Mouse (Mus musculus) midbrain, embryonic 15.5 days (tissue): Measurements from ENCODE around the gene Ube2l6. TPM values are rescaled to one million over a fixed set of nuclear protein-coding genes. Genes with fewer than 3 reads are reported as not detected.

ENCODE experiments used
- ATAC-seq: fragments of 200-750 bp; cut with Nextera tagmentation; replicated peaks from 2 replicates; pipeline ENCODE4 v1.8.0; 2017; ENCODE audit warnings: moderate TSS enrichment
- H3K27ac ChIP-seq: fragments of 300-500 bp; sonication (generic); 2 replicates; pipeline ENCODE4 v1.5.1; 2015; ENCODE audit warnings: mild to moderate bottlenecking, inconsistent platforms
- H3K27me3 ChIP-seq: fragments of 300-500 bp; sonication (generic); replicated peaks from 2 replicates; pipeline ENCODE4 v1.6.1; 2015; ENCODE audit warnings: inconsistent platforms
- H3K36me3 ChIP-seq: fragments of 300-500 bp; sonication (generic); replicated peaks from 2 replicates; pipeline ENCODE4 v1.6.1; 2015; ENCODE audit warnings: inconsistent platforms
- H3K4me1 ChIP-seq: fragments of 300-500 bp; sonication (generic); 2 replicates; pipeline ENCODE4 v1.6.1; 2015; ENCODE audit warnings: inconsistent platforms
- H3K4me2 ChIP-seq: fragments of 300-500 bp; sonication (generic); 2 replicates; pipeline ENCODE4 v1.6.1; 2015; ENCODE audit warnings: inconsistent platforms, mild to moderate bottlenecking, moderate library complexity
- H3K4me3 ChIP-seq: fragments of 300-500 bp; sonication (generic); 2 replicates; pipeline ENCODE4 v1.5.1; 2015; ENCODE audit warnings: mild to moderate bottlenecking, inconsistent platforms
- H3K9ac ChIP-seq: fragments of 300-500 bp; sonication (generic); 2 replicates; pipeline ENCODE4 v1.6.1; 2015; ENCODE audit warnings: mild to moderate bottlenecking, inconsistent platforms
- H3K9me3 ChIP-seq: fragments of 300-500 bp; sonication (generic); 2 replicates; pipeline ENCODE4 v1.6.1; 2016; ENCODE audit warnings: inconsistent platforms
- WGBS: fragments of 180-500 bp; shearing (Covaris S2); methylation state at CpG from one replicate; pipeline ENCODE4 v1.1.7; 2015; ENCODE audit warnings: mixed read lengths; 5-methylcytosine and 5-hydroxymethylcytosine counted together
- polyA plus RNA-seq: library from polyadenylated mRNA; unstranded; fragments of >200 nt; fragmentation: Nextera tagmentation; extraction: Ambion mirVana; gene quantifications from 2 replicates; pipeline ENCODE4 v1.2.1, GENCODE M21; 2015

Gene Ube2l6
- 21.6 and 25.7 TPM in 2 replicates for polyA plus RNA-seq

DNA sequence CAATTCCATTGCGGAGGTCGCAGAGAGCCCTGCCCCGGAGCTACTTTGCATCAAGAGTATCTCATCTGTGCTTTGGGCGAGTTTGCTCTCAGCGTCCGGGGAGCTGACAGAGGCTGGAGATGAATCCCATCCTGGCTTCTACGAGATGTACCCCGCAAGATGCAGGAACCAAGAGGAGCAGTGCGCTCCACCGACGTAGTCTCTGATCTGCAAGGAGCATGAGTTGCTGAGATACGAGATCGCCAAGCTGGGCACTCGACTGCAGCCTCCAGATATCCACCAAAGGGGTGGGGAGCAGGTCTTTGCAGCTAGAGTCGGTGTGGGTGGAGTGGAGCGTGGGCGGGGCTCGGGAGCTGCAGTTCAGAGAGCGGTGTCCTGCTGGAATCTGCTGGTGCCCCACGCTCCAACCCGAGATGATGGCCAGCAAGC lies at the start of gene Ube2l6:
TSS of gene Ube2l6 (plus strand) at position 336 of the 429 bp plus-strand sequence.
- under 1% methylated on average over 21 of the region's 21 CpGs for WGBS
- ATAC-seq, result peak; percentile 80
- no peaks in the 10 kb centered on the region for H3K9me3 ChIP-seq
- peaks cover 11% of the 10 kb centered on the region for H3K4me1 ChIP-seq
- H3K36me3 ChIP-seq, result no peaks in the 10 kb centered on the region
- H3K4me2 ChIP-seq, result peak within 1 kb of the TSS; percentile 98
- H3K4me3 ChIP-seq, result peak within 1 kb of the TSS; percentile 48
- no peaks in the 10 kb centered on the region for H3K27me3 ChIP-seq
- peak within 1 kb of the TSS; percentile 55 for H3K9ac ChIP-seq
- H3K27ac ChIP-seq, result peak within 1 kb of the TSS; percentile 50; the same call in 1 of the 2 replicates

DNA sequence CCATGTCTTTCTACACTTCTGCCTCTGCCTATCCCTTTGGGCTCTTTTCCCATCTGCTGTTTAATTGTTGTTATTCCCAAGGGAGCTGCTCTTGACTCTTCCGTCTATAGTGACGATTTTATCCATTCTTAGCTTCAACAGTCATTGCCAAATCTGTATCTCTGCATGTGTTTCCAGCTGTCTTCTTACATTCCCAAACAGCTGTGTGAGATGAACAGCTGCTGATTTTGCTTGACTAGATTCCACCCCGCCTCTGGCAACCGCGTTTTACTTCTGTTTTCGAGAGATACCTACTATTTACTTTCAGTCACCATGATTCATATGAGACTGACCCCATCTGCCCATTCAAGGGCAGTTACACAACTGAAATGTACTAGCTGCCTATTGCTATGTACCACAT lies 48.5 kb upstream of the Ube2l6 start:
- H3K36me3 ChIP-seq, result no peaks in the 10 kb centered on the region
- H3K27me3 ChIP-seq, result no peaks in the 10 kb centered on the region
- no peaks in the 10 kb centered on the region for H3K4me1 ChIP-seq
- H3K4me3 ChIP-seq, result no peak overlapping the region
- WGBS, result 76% methylated on average over 6 of the region's 6 CpGs
- H3K9ac ChIP-seq, result no peak overlapping the region
- no peaks in the 10 kb centered on the region for H3K9me3 ChIP-seq
- H3K4me2 ChIP-seq, result no peak overlapping the region
- ATAC-seq, result no peak
- H3K27ac ChIP-seq, result no peak overlapping the region

DNA sequence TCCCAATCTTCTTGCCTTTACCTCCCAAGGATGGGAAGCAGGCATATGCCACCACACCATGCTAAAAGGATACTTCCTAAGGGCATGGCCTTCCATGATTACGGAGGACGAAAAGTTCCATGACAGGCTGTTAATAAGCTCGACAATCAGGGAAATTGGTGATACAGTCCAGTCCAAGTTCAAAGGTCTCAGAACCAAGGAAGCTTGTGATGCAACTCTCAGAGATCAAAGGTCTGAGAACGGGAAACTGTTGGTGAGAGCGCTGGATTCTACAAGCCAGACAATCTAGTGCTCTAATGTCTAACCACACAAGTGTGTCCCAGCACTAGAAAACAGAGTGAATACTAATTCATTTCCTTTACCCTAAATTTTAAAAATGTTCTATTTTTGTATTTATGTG lies 42.4 kb upstream of the Ube2l6 start:
- Histone ChIP-seq H3K4me3 (no peak overlapping the region), H3K36me3 (no peaks in the 10 kb centered on the region), H3K9ac (no peak overlapping the region), H3K4me1 (no peaks in the 10 kb centered on the region), H3K9me3 (no peaks in the 10 kb centered on the region), H3K4me2 (no peak overlapping the region), H3K27me3 (no peaks in the 10 kb centered on the region), H3K27ac (no peak overlapping the region)
- WGBS, result 88% methylated on average over 5 of the region's 5 CpGs
- ATAC-seq, result no peak

DNA sequence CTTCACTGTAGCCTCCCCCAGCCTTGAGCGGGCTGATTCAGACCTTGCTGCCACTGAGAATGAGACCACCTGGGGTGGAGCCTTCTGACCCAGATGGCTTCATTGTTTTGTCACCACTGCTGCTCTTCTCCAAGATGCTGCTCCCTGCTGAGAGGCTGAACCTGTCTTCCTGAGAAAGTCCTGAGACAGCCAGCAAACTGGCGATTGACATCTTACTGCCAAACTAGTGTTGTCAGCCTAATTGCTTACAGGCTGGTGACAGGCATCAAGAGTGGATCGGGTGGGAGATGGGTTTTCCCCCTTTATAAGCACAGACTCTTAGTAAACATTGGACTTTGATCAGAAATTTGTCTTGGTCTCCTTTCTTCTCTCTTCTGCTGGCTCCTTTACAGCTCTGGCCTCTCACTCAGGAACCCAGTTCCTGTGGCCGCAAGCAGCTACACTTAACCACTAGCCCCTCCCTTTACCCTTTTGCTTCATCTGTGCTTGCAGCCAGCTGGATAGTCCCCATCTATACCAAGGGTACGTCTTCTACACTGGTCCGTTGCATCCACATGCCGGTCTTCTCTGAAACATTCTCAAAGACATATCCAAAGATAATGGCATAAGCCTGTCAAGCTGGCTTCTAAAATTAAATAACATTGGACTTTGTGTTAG lies 41.5 kb upstream of the Ube2l6 start:
- no peak for ATAC-seq
- 57% methylated on average over 7 of the region's 7 CpGs for WGBS
- Histone ChIP-seq H3K4me2 (no peak overlapping the region), H3K9me3 (no peaks in the 10 kb centered on the region), H3K4me3 (no peak overlapping the region), H3K4me1 (no peaks in the 10 kb centered on the region), H3K36me3 (no peaks in the 10 kb centered on the region), H3K27me3 (no peaks in the 10 kb centered on the region), H3K27ac (no peak overlapping the region), H3K9ac (no peak overlapping the region)

DNA sequence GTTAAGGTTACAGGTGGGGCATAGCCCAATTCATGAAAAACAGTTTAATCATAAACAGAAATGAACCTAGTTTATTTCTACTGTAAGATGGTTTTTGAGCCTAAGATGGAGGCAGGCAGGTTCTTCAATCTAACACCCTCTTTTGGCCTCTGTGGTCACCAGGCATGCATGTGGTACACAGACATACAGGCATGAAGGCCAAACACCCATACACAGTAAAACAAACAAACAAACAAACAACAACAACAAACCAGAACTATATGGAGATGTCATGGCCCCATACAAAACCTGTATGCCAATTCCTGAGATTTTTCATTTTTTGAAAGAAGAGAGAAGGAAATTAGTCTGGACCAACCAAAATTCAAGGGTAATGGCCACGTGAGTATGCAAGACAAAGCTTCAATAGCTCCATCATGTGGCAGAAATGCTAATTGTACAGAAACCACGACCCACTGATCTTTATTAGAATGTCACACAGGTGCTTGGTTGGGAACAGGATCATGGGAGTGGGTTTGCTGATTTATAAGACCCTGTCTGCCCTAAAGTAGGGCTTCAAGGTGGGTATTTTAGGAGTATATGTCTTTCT lies 40.0 kb upstream of the Ube2l6 start:
- H3K36me3 ChIP-seq, result no peaks in the 10 kb centered on the region
- H3K4me1 ChIP-seq, result no peaks in the 10 kb centered on the region
- no peak overlapping the region for H3K9ac ChIP-seq
- peak; percentile 66; the same call in 1 of the 2 replicates for ATAC-seq
- H3K4me2 ChIP-seq, result no peak overlapping the region
- no peak overlapping the region for H3K27ac ChIP-seq
- no peaks in the 10 kb centered on the region for H3K9me3 ChIP-seq
- H3K27me3 ChIP-seq, result no peaks in the 10 kb centered on the region
- WGBS, result 1% methylated on average over 2 of the region's 2 CpGs
- no peak overlapping the region for H3K4me3 ChIP-seq

DNA sequence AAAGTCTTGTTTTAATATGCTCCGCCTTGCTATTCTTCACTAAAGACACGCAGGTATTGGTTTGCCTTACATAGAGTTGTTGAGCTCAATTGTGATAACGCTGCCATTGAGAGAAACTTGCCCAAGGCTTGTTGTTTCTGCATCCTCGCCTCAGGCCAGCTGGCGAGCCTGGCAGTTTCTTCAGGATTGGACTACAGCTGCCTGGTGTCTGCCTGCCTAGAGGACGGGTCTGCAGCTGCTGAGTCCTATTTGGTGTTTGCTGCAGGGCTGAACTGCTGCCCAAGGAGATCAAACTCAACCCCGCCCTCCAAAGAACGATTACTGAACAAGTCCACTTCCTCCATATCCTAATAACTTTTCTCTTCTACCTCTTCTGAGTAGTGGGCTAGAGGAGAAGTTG lies 37.9 kb upstream of the Ube2l6 start:
- no peak overlapping the region for H3K27ac ChIP-seq
- H3K9me3 ChIP-seq, result no peaks in the 10 kb centered on the region
- no peaks in the 10 kb centered on the region for H3K36me3 ChIP-seq
- no peaks in the 10 kb centered on the region for H3K27me3 ChIP-seq
- no peaks in the 10 kb centered on the region for H3K4me1 ChIP-seq
- no peak for ATAC-seq
- 73% methylated on average over 8 of the region's 8 CpGs for WGBS
- no peak overlapping the region for H3K9ac ChIP-seq
- no peak overlapping the region for H3K4me3 ChIP-seq
- H3K4me2 ChIP-seq, result no peak overlapping the region

DNA sequence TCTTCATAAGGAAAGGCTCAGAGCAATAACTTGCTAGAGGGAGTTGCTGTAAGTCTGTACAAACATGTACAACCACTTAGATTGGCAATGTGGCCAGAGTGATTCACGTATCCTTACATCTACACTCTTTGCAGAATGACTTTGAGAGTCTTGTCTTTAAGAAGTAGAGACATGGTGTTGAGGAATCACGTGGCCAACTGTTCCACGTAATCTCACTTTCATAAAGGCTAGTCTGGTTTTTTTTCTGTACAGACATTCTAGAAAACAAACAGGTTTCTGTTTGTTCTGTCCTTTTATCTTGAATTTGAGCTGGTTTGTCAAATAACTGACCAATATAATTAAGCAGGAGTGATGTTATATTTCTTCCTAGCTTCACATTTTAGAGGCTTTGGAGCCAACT lies 37.3 kb upstream of the Ube2l6 start:
- H3K4me3 ChIP-seq, result no peak overlapping the region
- H3K4me1 ChIP-seq, result no peaks in the 10 kb centered on the region
- WGBS, result 86% methylated on average over 3 of the region's 3 CpGs
- no peaks in the 10 kb centered on the region for H3K36me3 ChIP-seq
- H3K27ac ChIP-seq, result no peak overlapping the region
- no peak for ATAC-seq
- H3K27me3 ChIP-seq, result no peaks in the 10 kb centered on the region
- no peak overlapping the region for H3K4me2 ChIP-seq
- no peak overlapping the region for H3K9ac ChIP-seq
- H3K9me3 ChIP-seq, result no peaks in the 10 kb centered on the region

DNA sequence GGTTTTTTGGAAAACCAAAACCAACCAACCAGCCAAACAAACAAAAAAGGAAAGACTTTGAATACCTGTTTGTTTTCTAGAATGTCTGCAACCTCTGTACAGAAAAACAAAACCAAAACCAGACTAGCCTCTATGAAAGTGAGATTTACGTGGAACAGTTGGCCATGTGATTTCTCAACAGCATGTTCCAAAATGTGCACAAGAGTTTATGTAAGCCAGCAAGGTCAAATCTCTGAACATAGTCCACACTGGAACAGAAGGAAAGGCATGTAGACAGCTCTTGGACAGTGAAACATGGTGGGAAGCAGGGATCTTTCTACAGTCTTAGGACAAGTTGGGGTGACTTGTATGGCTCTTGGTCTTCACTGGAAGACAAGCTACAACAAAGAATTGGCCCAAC lies 36.8 kb upstream of the Ube2l6 start:
- Histone ChIP-seq H3K36me3 (no peaks in the 10 kb centered on the region), H3K27me3 (no peaks in the 10 kb centered on the region), H3K27ac (no peak overlapping the region), H3K9me3 (no peaks in the 10 kb centered on the region), H3K4me1 (no peaks in the 10 kb centered on the region), H3K9ac (no peak overlapping the region), H3K4me2 (no peak overlapping the region), H3K4me3 (no peak overlapping the region)
- no peak for ATAC-seq
- 96% methylated on average over 1 of the region's 1 CpGs for WGBS

DNA sequence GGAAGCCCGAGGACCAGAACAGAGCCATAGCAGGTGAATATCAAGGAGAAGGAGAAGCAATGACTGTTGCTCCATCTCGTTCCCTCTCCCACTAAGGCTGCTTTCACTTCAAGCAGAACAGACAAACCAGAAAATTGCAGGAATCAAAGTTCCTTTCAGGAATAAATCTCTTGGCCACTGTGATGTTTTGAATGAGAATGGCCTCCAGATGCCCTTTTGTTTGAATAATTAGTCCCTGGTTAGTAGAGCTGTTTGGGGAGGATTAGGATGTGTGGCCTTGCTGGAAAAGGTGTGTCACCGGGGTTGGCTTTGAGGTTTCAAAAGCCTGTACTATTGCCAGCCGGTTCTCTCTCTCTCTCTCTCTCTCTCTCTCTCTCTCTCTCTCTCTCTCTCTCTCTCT lies 36.3 kb upstream of the Ube2l6 start:
- H3K9me3 ChIP-seq, result no peaks in the 10 kb centered on the region
- H3K4me3 ChIP-seq, result no peak overlapping the region
- H3K27me3 ChIP-seq, result no peaks in the 10 kb centered on the region
- no peak for ATAC-seq
- no peaks in the 10 kb centered on the region for H3K4me1 ChIP-seq
- no peak overlapping the region for H3K27ac ChIP-seq
- no peaks in the 10 kb centered on the region for H3K36me3 ChIP-seq
- H3K9ac ChIP-seq, result no peak overlapping the region
- 40% methylated on average over 4 of the region's 4 CpGs for WGBS
- H3K4me2 ChIP-seq, result no peak overlapping the region

DNA sequence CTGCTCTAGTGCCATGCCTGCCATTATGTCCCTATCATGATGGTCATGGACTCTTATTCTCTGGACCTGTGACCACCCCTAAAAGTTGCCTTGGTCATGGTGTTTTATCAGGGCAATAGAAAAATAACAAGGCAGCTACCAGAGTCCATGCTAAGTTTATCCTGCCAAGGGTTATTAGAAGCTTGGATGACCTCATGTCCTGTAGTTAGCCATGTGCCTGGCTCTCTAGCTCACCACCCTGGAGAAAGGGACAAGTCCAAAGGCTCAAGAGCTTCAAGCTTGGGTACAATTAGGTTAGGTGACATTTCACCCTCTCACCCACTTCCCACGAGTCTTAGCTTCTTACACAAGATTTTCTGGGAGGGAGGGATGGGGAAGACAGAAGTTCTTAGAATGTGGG lies 35.8 kb upstream of the Ube2l6 start:
- no peak for ATAC-seq
- Histone ChIP-seq H3K4me3 (no peak overlapping the region), H3K4me1 (no peaks in the 10 kb centered on the region), H3K27me3 (no peaks in the 10 kb centered on the region), H3K9me3 (no peaks in the 10 kb centered on the region), H3K27ac (no peak overlapping the region), H3K9ac (no peak overlapping the region), H3K4me2 (no peak overlapping the region), H3K36me3 (no peaks in the 10 kb centered on the region)
- 65% methylated on average over 1 of the region's 1 CpGs for WGBS

DNA sequence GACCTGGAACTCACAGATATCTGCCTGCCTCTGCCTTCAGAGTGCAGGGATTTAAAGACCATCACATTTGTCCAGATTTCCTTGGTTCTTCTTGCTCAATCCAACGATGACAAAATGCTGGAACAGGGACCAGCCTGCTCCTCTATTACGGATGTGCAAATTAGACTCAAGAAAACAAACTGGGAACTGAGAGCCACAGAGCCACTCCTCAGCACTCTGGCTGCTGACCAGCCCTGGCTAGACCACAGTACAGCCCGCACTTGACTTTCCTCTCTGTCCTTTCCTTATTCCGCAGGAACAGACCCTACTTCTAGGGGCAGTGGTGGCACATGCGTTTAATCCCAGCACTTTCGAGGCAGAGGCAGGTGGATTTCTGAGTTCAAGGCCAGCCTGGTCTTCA lies 28.1 kb upstream of the Ube2l6 start:
- 83% methylated on average over 6 of the region's 6 CpGs for WGBS
- Histone ChIP-seq H3K4me3 (no peak overlapping the region), H3K4me2 (no peak overlapping the region), H3K9me3 (no peaks in the 10 kb centered on the region), H3K9ac (no peak overlapping the region), H3K4me1 (peaks cover 8% of the 10 kb centered on the region), H3K36me3 (no peaks in the 10 kb centered on the region), H3K27me3 (no peaks in the 10 kb centered on the region), H3K27ac (no peak overlapping the region)
- no peak for ATAC-seq

DNA sequence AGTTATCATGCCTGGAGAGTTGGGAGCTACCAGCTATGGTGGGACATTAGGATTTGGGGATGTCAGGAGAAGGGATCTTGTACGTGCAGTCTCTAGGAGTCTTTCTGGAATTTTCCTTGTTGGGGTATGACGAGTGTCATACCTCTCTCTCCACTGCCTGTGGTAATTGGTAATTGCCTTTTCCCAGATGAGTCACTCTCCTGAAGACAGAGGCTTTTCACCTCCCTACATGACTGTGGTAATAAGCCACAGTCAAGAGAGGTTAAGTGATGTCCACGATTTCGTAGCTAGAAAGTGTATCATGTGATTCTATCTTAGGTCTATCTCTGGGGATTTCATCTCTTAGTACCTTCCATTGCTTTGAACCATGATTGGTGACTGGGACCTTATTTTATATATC lies 26.2 kb upstream of the Ube2l6 start:
- Histone ChIP-seq H3K27ac (no peak overlapping the region), H3K9me3 (no peaks in the 10 kb centered on the region), H3K4me2 (no peak overlapping the region), H3K4me1 (peaks cover 8% of the 10 kb centered on the region), H3K9ac (no peak overlapping the region), H3K36me3 (no peaks in the 10 kb centered on the region), H3K27me3 (no peaks in the 10 kb centered on the region), H3K4me3 (no peak overlapping the region)
- no peak for ATAC-seq
- WGBS, result 85% methylated on average over 4 of the region's 4 CpGs

DNA sequence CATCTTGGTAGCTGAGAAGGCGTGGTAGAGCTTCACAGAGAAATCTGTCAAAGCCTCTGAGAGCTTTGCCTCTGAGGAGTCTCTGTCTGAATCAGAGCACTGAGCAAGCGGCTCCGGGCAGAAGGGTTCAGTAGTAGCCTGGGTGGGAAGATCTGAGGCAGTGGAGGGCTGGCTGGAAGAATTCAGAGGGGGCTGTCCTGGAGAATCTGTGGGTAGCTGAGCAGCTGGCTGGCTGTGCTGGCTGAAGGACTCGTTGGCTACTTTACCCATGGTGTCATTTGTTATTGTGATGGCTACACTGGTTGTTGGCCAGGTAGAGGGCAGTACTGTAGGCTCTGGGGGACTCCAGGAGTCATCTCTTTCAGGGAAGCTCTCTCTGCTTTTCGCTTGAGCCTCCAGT lies 25.4 kb upstream of the Ube2l6 start:
- 83% methylated on average over 5 of the region's 5 CpGs for WGBS
- no peaks in the 10 kb centered on the region for H3K9me3 ChIP-seq
- H3K36me3 ChIP-seq, result no peaks in the 10 kb centered on the region
- no peak for ATAC-seq
- no peak overlapping the region for H3K9ac ChIP-seq
- no peak overlapping the region for H3K4me3 ChIP-seq
- H3K4me1 ChIP-seq, result peaks cover 11% of the 10 kb centered on the region
- no peak overlapping the region for H3K27ac ChIP-seq
- H3K4me2 ChIP-seq, result no peak overlapping the region
- H3K27me3 ChIP-seq, result no peaks in the 10 kb centered on the region
